Mouse (Mus musculus) cortical plate, adult 2 months (tissue): ENCODE results near the gene Nrxn3. TPM values are rescaled to one million over a fixed set of nuclear protein-coding genes. Genes with fewer than 3 reads are reported as not detected.

ENCODE experiments used
- H3K27ac ChIP-seq: fragments of 200-500 bp; 2 replicates; pipeline ENCODE4 v1.5.1; 2012; ENCODE audit warnings: low read length, control low read depth, inconsistent platforms; ENCODE audit not compliant: insufficient read depth
- H3K4me1 ChIP-seq: fragments of 200-500 bp; 2 replicates; pipeline ENCODE4 v1.6.1; 2011; ENCODE audit warnings: low read length; ENCODE audit not compliant: control insufficient read depth, insufficient read depth
- H3K4me3 ChIP-seq: fragments of 200-500 bp; 2 replicates; pipeline ENCODE4 v1.5.1; 2011; ENCODE audit warnings: mild to moderate bottlenecking, low read length, control low read depth; ENCODE audit not compliant: insufficient read depth
- CTCF ChIP-seq: fragments of 200-500 bp; IDR thresholded peaks from 2 replicates; pipeline ENCODE4 v1.5.1; 2011; ENCODE audit warnings: mild to moderate bottlenecking, control low read depth, low read length; ENCODE audit not compliant: insufficient read depth; ENCODE audit errors: extremely low read depth
- POLR2A ChIP-seq: fragments of 200-500 bp; IDR thresholded peaks from 2 replicates; pipeline ENCODE4 v1.6.1; 2011; ENCODE audit warnings: mild to moderate bottlenecking, low read length, control low read depth; ENCODE audit not compliant: insufficient read depth; ENCODE audit errors: extremely low read depth
- polyA plus RNA-seq: library from polyadenylated mRNA; depleted of rRNA; stranded (reverse); fragments of >200 nt; gene quantifications from 2 replicates; pipeline ENCODE4 v1.2.3, GENCODE M21; 2012

The Nrxn3 gene
- polyA plus RNA-seq, 1 experiment: 70.2 TPM

- no peak for TF ChIP-seq POLR2A
- no peak for TF ChIP-seq CTCF
- Histone ChIP-seq H3K4me3 (no peak overlapping the region), H3K4me1 (no peaks in the 10 kb centered on the region; the same call in 1 of the 2 replicates), H3K27ac (no peak overlapping the region)
Observed at GRCm38 (mm10) chr12:89822141-89822540, 1099.5 kb downstream of the Nrxn3 start.

- Histone ChIP-seq H3K4me3 (no peak overlapping the region), H3K27ac (no peak overlapping the region), H3K4me1 (no peaks in the 10 kb centered on the region)
- no peak for TF ChIP-seq CTCF
- no peak for TF ChIP-seq POLR2A
Observed at GRCm38 (mm10) chr12:89829927-89830326, 1107.3 kb downstream of the Nrxn3 start.

GRCm38 (mm10) chr12:89830350-89830749 lies 1107.7 kb downstream of the Nrxn3 start:
- TF ChIP-seq CTCF: no peak
- TF ChIP-seq POLR2A: no peak
- H3K27ac ChIP-seq: no peak overlapping the region
- H3K4me1 ChIP-seq: no peaks in the 10 kb centered on the region
- H3K4me3 ChIP-seq: no peak overlapping the region

GRCm38 (mm10) chr12:89831300-89831699 lies 1108.6 kb downstream of the Nrxn3 start:
- H3K27ac ChIP-seq: no peak overlapping the region
- H3K4me1 ChIP-seq: no peaks in the 10 kb centered on the region
- no peak overlapping the region for H3K4me3 ChIP-seq
- no peak for TF ChIP-seq POLR2A
- TF ChIP-seq CTCF: no peak

GRCm38 (mm10) chr12:89836271-89836670 lies 1113.6 kb downstream of the Nrxn3 start:
- TF ChIP-seq POLR2A (no peak), CTCF (no peak)
- no peak overlapping the region for H3K4me3 ChIP-seq
- H3K4me1 ChIP-seq: no peaks in the 10 kb centered on the region
- no peak overlapping the region for H3K27ac ChIP-seq

GRCm38 (mm10) chr12:89842861-89843260 lies 1120.2 kb downstream of the Nrxn3 start:
- TF ChIP-seq POLR2A: no peak
- no peak for TF ChIP-seq CTCF
- H3K4me3 ChIP-seq: no peak overlapping the region
- no peaks in the 10 kb centered on the region for H3K4me1 ChIP-seq
- H3K27ac ChIP-seq: no peak overlapping the region

- H3K4me1 ChIP-seq: no peaks in the 10 kb centered on the region
- H3K4me3 ChIP-seq: no peak overlapping the region
- no peak overlapping the region for H3K27ac ChIP-seq
- no peak for TF ChIP-seq POLR2A
- no peak for TF ChIP-seq CTCF
Observed at GRCm38 (mm10) chr12:89848116-89848515, 1125.4 kb downstream of the Nrxn3 start.

- TF ChIP-seq CTCF: no peak
- no peak for TF ChIP-seq POLR2A
- Histone ChIP-seq H3K27ac (no peak overlapping the region), H3K4me1 (peaks cover 2% of the 10 kb centered on the region; the same call in 1 of the 2 replicates), H3K4me3 (no peak overlapping the region)
Observed at GRCm38 (mm10) chr12:89854355-89854754, 1131.7 kb downstream of the Nrxn3 start.

- TF ChIP-seq POLR2A (no peak), CTCF (no peak)
- Histone ChIP-seq H3K27ac (no peak overlapping the region), H3K4me3 (no peak overlapping the region), H3K4me1 (no peaks in the 10 kb centered on the region)
Observed at GRCm38 (mm10) chr12:89867124-89867523, 1144.4 kb downstream of the Nrxn3 start.

GRCm38 (mm10) chr12:89882617-89883370 lies 1160.1 kb downstream of the Nrxn3 start:
- no peak overlapping the region for H3K4me3 ChIP-seq
- peaks cover 3% of the 10 kb centered on the region for H3K4me1 ChIP-seq
- H3K27ac ChIP-seq: no peak overlapping the region
- TF ChIP-seq CTCF: no peak
- TF ChIP-seq POLR2A: no peak
